Mouse (Mus musculus): Measurements from ENCODE around the gene Rnf144b. TPM values are rescaled to one million over a fixed set of nuclear protein-coding genes. Genes with fewer than 3 reads are reported as not detected.

The Rnf144b gene
- polyA plus RNA-seq, 1 experiment from 2014 or later = 4.4 TPM

- Histone ChIP-seq H3K36me3 (0 out of 2 replicates have a peak, but pooled peaks cover 2% of the 10 kb centered on the region), H3K9ac (no peak overlapping the region), H3K9me3 (no peaks in the 10 kb centered on the region), H3K4me1 (peaks cover 7% of the 10 kb centered on the region; the same call in 1 of the 2 replicates), H3K4me3 (no peak overlapping the region), H3K4me2 (no peak overlapping the region), H3K27me3 (no peaks in the 10 kb centered on the region), H3K27ac (peak overlapping the region; percentile 76)
- WGBS = 43% methylated on average over 6 of the region's 6 CpGs
- ATAC-seq (ENCODE audit: insufficient number of reproducible peaks, low FRiP score, low TSS enrichment, low read depth) = peak; percentile 71
Measured at GRCm38 (mm10) chr13:47210992-47211391, 88.5 kb downstream of the Rnf144b start.

- Histone ChIP-seq H3K4me3 (no peak overlapping the region), H3K4me2 (no peak overlapping the region), H3K27me3 (no peaks in the 10 kb centered on the region), H3K9me3 (no peaks in the 10 kb centered on the region), H3K9ac (no peak overlapping the region), H3K27ac (peak overlapping the region; percentile 72), H3K36me3 (0 out of 2 replicates have a peak, but pooled peaks cover 2% of the 10 kb centered on the region), H3K4me1 (peaks cover 9% of the 10 kb centered on the region; the same call in 1 of the 2 replicates)
- ATAC-seq (ENCODE audit: insufficient number of reproducible peaks, low FRiP score, low TSS enrichment, low read depth) = no peak
- 59% methylated on average over 7 of the region's 7 CpGs for WGBS
Measured at GRCm38 (mm10) chr13:47211581-47211980, 89.1 kb downstream of the Rnf144b start.

GRCm38 (mm10) chr13:47213817-47214216 lies 91.4 kb downstream of the Rnf144b start:
- Histone ChIP-seq H3K9ac (no peak overlapping the region), H3K36me3 (no peaks in the 10 kb centered on the region), H3K4me1 (peaks cover 9% of the 10 kb centered on the region; the same call in 1 of the 2 replicates), H3K27ac (no peak overlapping the region), H3K27me3 (no peaks in the 10 kb centered on the region), H3K9me3 (no peaks in the 10 kb centered on the region), H3K4me2 (no peak overlapping the region), H3K4me3 (no peak overlapping the region)
- ATAC-seq (ENCODE audit: insufficient number of reproducible peaks, low FRiP score, low TSS enrichment, low read depth) = no peak
- 89% methylated on average over 10 of the region's 10 CpGs for WGBS

GRCm38 (mm10) chr13:47214895-47215294 lies 92.4 kb downstream of the Rnf144b start:
- ATAC-seq (ENCODE audit: insufficient number of reproducible peaks, low FRiP score, low TSS enrichment, low read depth) = no peak
- H3K27ac ChIP-seq = no peak overlapping the region
- H3K4me1 ChIP-seq = peaks cover 9% of the 10 kb centered on the region; the same call in 1 of the 2 replicates
- H3K4me3 ChIP-seq = no peak overlapping the region
- H3K36me3 ChIP-seq = no peaks in the 10 kb centered on the region
- H3K27me3 ChIP-seq = no peaks in the 10 kb centered on the region
- no peak overlapping the region for H3K9ac ChIP-seq
- no peak overlapping the region for H3K4me2 ChIP-seq
- H3K9me3 ChIP-seq = no peaks in the 10 kb centered on the region
- WGBS = 66% methylated on average over 5 of the region's 5 CpGs

GRCm38 (mm10) chr13:47215815-47216585 lies 93.5 kb downstream of the Rnf144b start:
- no peak overlapping the region for H3K4me2 ChIP-seq
- peaks cover 14% of the 10 kb centered on the region; the same call in 1 of the 2 replicates for H3K4me1 ChIP-seq
- no peaks in the 10 kb centered on the region for H3K36me3 ChIP-seq
- no peak overlapping the region for H3K4me3 ChIP-seq
- no peaks in the 10 kb centered on the region for H3K27me3 ChIP-seq
- no peaks in the 10 kb centered on the region for H3K9me3 ChIP-seq
- 75% methylated on average over 20 of the region's 20 CpGs for WGBS
- no peak overlapping the region for H3K27ac ChIP-seq
- no peak overlapping the region for H3K9ac ChIP-seq
- ATAC-seq (ENCODE audit: insufficient number of reproducible peaks, low FRiP score, low TSS enrichment, low read depth) = no peak

GRCm38 (mm10) chr13:47217107-47217571 lies 94.7 kb downstream of the Rnf144b start:
- Histone ChIP-seq H3K36me3 (no peaks in the 10 kb centered on the region), H3K4me3 (no peak overlapping the region), H3K4me2 (no peak overlapping the region), H3K4me1 (peaks cover 10% of the 10 kb centered on the region; the same call in 1 of the 2 replicates), H3K9me3 (no peaks in the 10 kb centered on the region), H3K27me3 (no peaks in the 10 kb centered on the region), H3K9ac (no peak overlapping the region), H3K27ac (no peak overlapping the region)
- no peak for ATAC-seq (ENCODE audit: insufficient number of reproducible peaks, low FRiP score, low TSS enrichment, low read depth)
- WGBS = 60% methylated on average over 5 of the region's 5 CpGs

- WGBS = 62% methylated on average over 6 of the region's 6 CpGs
- no peak overlapping the region for H3K9ac ChIP-seq
- no peaks in the 10 kb centered on the region for H3K27me3 ChIP-seq
- peaks cover 10% of the 10 kb centered on the region; the same call in 1 of the 2 replicates for H3K4me1 ChIP-seq
- H3K36me3 ChIP-seq = no peaks in the 10 kb centered on the region
- H3K4me3 ChIP-seq = no peak overlapping the region
- ATAC-seq (ENCODE audit: insufficient number of reproducible peaks, low FRiP score, low TSS enrichment, low read depth) = no peak
- H3K9me3 ChIP-seq = no peaks in the 10 kb centered on the region
- H3K4me2 ChIP-seq = no peak overlapping the region
- no peak overlapping the region for H3K27ac ChIP-seq
Measured at GRCm38 (mm10) chr13:47218351-47218750, 95.9 kb downstream of the Rnf144b start.

- no peak for ATAC-seq (ENCODE audit: insufficient number of reproducible peaks, low FRiP score, low TSS enrichment, low read depth)
- WGBS = 54% methylated on average over 10 of the region's 10 CpGs
- Histone ChIP-seq H3K4me3 (no peak overlapping the region), H3K36me3 (no peaks in the 10 kb centered on the region), H3K9ac (no peak overlapping the region), H3K27ac (no peak overlapping the region), H3K9me3 (no peaks in the 10 kb centered on the region), H3K4me2 (no peak overlapping the region), H3K27me3 (no peaks in the 10 kb centered on the region), H3K4me1 (peaks cover 23% of the 10 kb centered on the region)
Measured at GRCm38 (mm10) chr13:47220426-47220825, 98.0 kb downstream of the Rnf144b start.

GRCm38 (mm10) chr13:47223576-47224538 lies 101.4 kb downstream of the Rnf144b start:
- Histone ChIP-seq H3K27me3 (no peaks in the 10 kb centered on the region), H3K27ac (peak overlapping the region; percentile 67; the same call in 1 of the 2 replicates), H3K4me1 (peaks cover 21% of the 10 kb centered on the region), H3K4me3 (no peak overlapping the region), H3K36me3 (no peaks in the 10 kb centered on the region), H3K4me2 (no peak overlapping the region), H3K9me3 (no peaks in the 10 kb centered on the region), H3K9ac (no peak overlapping the region)
- whole genome bisulfite sequencing = 64% methylated on average over 18 of the region's 18 CpGs
- ATAC-seq (ENCODE audit: insufficient number of reproducible peaks, low FRiP score, low TSS enrichment, low read depth) = no peak

- H3K27ac ChIP-seq = peak overlapping the region; percentile 38; the same call in 1 of the 2 replicates
- peaks cover 21% of the 10 kb centered on the region for H3K4me1 ChIP-seq
- H3K9me3 ChIP-seq = no peaks in the 10 kb centered on the region
- ATAC-seq (ENCODE audit: insufficient number of reproducible peaks, low FRiP score, low TSS enrichment, low read depth) = no peak
- H3K9ac ChIP-seq = no peak overlapping the region
- H3K36me3 ChIP-seq = no peaks in the 10 kb centered on the region
- H3K4me2 ChIP-seq = no peak overlapping the region
- no peaks in the 10 kb centered on the region for H3K27me3 ChIP-seq
- 32% methylated on average over 14 of the region's 14 CpGs for WGBS
- no peak overlapping the region for H3K4me3 ChIP-seq
Measured at GRCm38 (mm10) chr13:47224648-47225323, 102.3 kb downstream of the Rnf144b start.

- H3K27ac ChIP-seq = peak overlapping the region; percentile 38; the same call in 1 of the 2 replicates
- no peaks in the 10 kb centered on the region for H3K9me3 ChIP-seq
- H3K4me1 ChIP-seq = peaks cover 20% of the 10 kb centered on the region
- no peak overlapping the region for H3K9ac ChIP-seq
- no peak overlapping the region for H3K4me3 ChIP-seq
- 81% methylated on average over 3 of the region's 3 CpGs for WGBS
- no peak overlapping the region for H3K4me2 ChIP-seq
- no peaks in the 10 kb centered on the region for H3K27me3 ChIP-seq
- no peak for ATAC-seq (ENCODE audit: insufficient number of reproducible peaks, low FRiP score, low TSS enrichment, low read depth)
- no peaks in the 10 kb centered on the region for H3K36me3 ChIP-seq
Measured at GRCm38 (mm10) chr13:47225324-47225697, 102.9 kb downstream of the Rnf144b start.

All from limb, embryonic 15.5 days (tissue).